Mouse (Mus musculus): ENCODE measurements around the gene Snx6. TPM values are rescaled to one million over a fixed set of nuclear protein-coding genes. Genes with fewer than 3 reads are reported as not detected.
"Not testable (repeated sequence)": the region's sequence is repeated elsewhere in the genome, so short reads cannot be mapped to it uniquely, and the experiment has no call there.

Snx6 gene
- polyA plus RNA-seq, 1 experiment from 2014 or later, result 167 TPM

DNA sequence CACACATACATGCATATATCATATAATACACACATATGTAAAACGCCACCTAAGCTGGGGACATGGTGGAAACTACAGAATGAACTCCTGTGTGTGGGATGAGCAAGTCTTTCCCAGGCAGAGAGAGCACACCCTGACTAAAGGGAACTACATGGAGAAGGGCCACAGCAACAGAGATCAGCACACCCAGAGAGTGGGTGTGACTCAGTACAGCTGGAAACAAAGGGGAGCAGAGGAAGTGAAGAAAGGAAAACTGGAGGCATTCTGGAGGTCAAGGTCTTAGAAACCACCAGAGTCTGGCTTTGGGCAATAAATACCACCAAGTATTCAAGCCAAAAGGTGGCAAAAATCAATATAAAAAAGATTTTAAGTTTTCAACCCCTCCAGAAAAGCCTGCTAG, 34.8 kb downstream of the Snx6 start:
- H3K9ac ChIP-seq (ENCODE audit: low read length), result no peak overlapping the region
- no peaks in the 10 kb centered on the region for H3K27me3 ChIP-seq (ENCODE audit: control insufficient read depth, insufficient read depth, low read length)
- 90% methylated on average over 1 of the region's 1 CpGs for WGBS
- H3K4me3 ChIP-seq (replicated peaks; ENCODE audit: low read length), result no peak overlapping the region
- no peak overlapping the region for H3K27ac ChIP-seq (ENCODE audit: low read length)
- H3K4me1 ChIP-seq (ENCODE audit: control insufficient read depth, insufficient read depth, low read length), result no peaks in the 10 kb centered on the region
- no peaks in the 10 kb centered on the region for H3K9me3 ChIP-seq (replicated peaks; ENCODE audit: control insufficient read depth, low read length)
- ATAC-seq (ENCODE audit: insufficient read depth, low FRiP score), result no peak
- H3K4me2 ChIP-seq (ENCODE audit: low read depth, low read length), result no peak overlapping the region
- H3K36me3 ChIP-seq (ENCODE audit: control insufficient read depth, insufficient read depth, low read length), result peaks cover 22% of the 10 kb centered on the region

- 96% methylated on average over 2 of the region's 2 CpGs for WGBS
Measured at GRCm38 (mm10) chr12:54758846-54759245, 36.7 kb downstream of the Snx6 start.

DNA sequence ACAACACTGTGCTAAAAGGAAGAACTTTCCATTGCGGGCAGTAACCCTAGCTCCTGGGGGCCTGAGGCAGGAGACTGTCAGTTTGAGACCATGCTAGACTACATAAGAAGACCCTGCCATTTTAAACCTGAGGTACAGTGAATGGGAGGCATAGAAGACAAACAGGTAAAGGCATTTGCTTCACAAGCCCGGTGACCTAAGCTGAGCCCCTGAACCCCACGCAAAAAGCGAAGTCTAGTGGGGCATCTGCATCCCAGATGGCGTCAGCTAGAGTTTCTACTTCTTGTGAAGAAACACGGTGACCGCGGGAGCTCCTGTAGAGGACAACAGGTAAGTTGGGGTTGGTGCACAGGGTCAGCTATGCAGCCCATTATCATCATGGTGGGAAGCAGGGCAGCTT, 46.9 kb downstream of the Snx6 start:
- Histone ChIP-seq H3K4me1 (ENCODE audit: control insufficient read depth, insufficient read depth, low read length) (no peaks in the 10 kb centered on the region), H3K27ac (ENCODE audit: low read length) (no peak overlapping the region), H3K36me3 (ENCODE audit: control insufficient read depth, insufficient read depth, low read length) (peaks cover 29% of the 10 kb centered on the region), H3K9me3 (replicated peaks; ENCODE audit: control insufficient read depth, low read length) (no peaks in the 10 kb centered on the region), H3K4me2 (ENCODE audit: low read depth, low read length) (no peak overlapping the region), H3K4me3 (replicated peaks; ENCODE audit: low read length) (no peak overlapping the region), H3K27me3 (ENCODE audit: control insufficient read depth, insufficient read depth, low read length) (no peaks in the 10 kb centered on the region), H3K9ac (ENCODE audit: low read length) (no peak overlapping the region)
- 96% methylated on average over 8 of the region's 8 CpGs for WGBS
- ATAC-seq (ENCODE audit: insufficient read depth, low FRiP score), result no peak

More at GRCm38 (mm10) chr12:54758846-54759245, 36.7 kb downstream of the Snx6 start:
- no peak overlapping the region for H3K27ac ChIP-seq (ENCODE audit: low read length)
- no peak overlapping the region for H3K4me3 ChIP-seq (replicated peaks; ENCODE audit: low read length)
- no peak for ATAC-seq (ENCODE audit: insufficient read depth, low FRiP score)
- peaks cover 14% of the 10 kb centered on the region for H3K36me3 ChIP-seq (ENCODE audit: control insufficient read depth, insufficient read depth, low read length)
- H3K9me3 ChIP-seq (replicated peaks; ENCODE audit: control insufficient read depth, low read length), result no peaks in the 10 kb centered on the region
- H3K27me3 ChIP-seq (ENCODE audit: control insufficient read depth, insufficient read depth, low read length), result no peaks in the 10 kb centered on the region
- no peak overlapping the region for H3K9ac ChIP-seq (ENCODE audit: low read length)
- no peak overlapping the region for H3K4me2 ChIP-seq (ENCODE audit: low read depth, low read length)
- H3K4me1 ChIP-seq (ENCODE audit: control insufficient read depth, insufficient read depth, low read length), result no peaks in the 10 kb centered on the region

DNA sequence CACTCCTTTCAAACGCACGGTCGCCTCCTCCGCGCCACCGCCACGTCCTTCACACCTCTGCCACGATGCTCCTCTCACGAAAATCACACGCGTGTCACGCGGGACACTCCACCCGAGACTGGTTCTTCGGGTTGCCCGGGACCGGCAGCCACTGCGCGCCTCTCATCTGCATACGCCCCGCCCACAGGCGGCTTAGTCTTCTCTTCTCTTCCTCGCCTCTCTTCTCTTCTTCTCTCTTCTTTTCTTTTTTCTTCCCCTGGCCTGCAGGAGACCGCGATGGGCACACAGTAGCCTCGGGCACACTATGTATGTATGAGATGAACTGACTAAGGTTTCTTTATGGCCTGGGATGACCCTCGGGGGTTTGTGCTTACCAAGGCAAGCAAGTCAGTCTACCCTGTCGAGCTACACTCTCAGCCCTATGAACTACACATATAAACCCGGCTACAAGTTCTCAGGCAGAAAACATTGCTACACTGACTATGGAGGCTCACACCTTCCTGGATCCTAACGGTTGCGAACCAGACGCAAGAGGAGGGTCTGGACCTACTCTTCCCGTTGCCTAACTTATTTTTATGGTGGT, 56.8 kb downstream of the Snx6 start:
- H3K27ac ChIP-seq (ENCODE audit: low read length); H3K36me3 ChIP-seq (ENCODE audit: control insufficient read depth, insufficient read depth, low read length); H3K27me3 ChIP-seq (ENCODE audit: control insufficient read depth, insufficient read depth, low read length); H3K4me3 ChIP-seq (replicated peaks; ENCODE audit: low read length); H3K9ac ChIP-seq (ENCODE audit: low read length); H3K9me3 ChIP-seq (replicated peaks; ENCODE audit: control insufficient read depth, low read length); H3K4me1 ChIP-seq (ENCODE audit: control insufficient read depth, insufficient read depth, low read length); H3K4me2 ChIP-seq (ENCODE audit: low read depth, low read length): not testable (repeated sequence)
- 0% methylated on average over 7 of the region's 33 CpGs for WGBS
- ATAC-seq (ENCODE audit: insufficient read depth, low FRiP score), result peak; percentile 46

GRCm38 (mm10) chr12:54737891-54738660, 57.4 kb downstream of the Snx6 start:
- H3K4me3 ChIP-seq (replicated peaks; ENCODE audit: low read length); H3K4me2 ChIP-seq (ENCODE audit: low read depth, low read length); H3K27me3 ChIP-seq (ENCODE audit: control insufficient read depth, insufficient read depth, low read length); H3K9ac ChIP-seq (ENCODE audit: low read length); H3K4me1 ChIP-seq (ENCODE audit: control insufficient read depth, insufficient read depth, low read length); H3K36me3 ChIP-seq (ENCODE audit: control insufficient read depth, insufficient read depth, low read length); H3K9me3 ChIP-seq (replicated peaks; ENCODE audit: control insufficient read depth, low read length); H3K27ac ChIP-seq (ENCODE audit: low read length): not testable (repeated sequence)
- ATAC-seq (ENCODE audit: insufficient read depth, low FRiP score), result peak; percentile 84
- WGBS, result no CpG with 5 or more reads among the region's 21 CpGs

GRCm38 (mm10) chr12:54734307-54735131, 61.0 kb downstream of the Snx6 start:
- not testable (repeated sequence) for H3K4me1 ChIP-seq (ENCODE audit: control insufficient read depth, insufficient read depth, low read length); H3K4me3 ChIP-seq (replicated peaks; ENCODE audit: low read length); H3K36me3 ChIP-seq (ENCODE audit: control insufficient read depth, insufficient read depth, low read length); H3K27me3 ChIP-seq (ENCODE audit: control insufficient read depth, insufficient read depth, low read length); H3K9me3 ChIP-seq (replicated peaks; ENCODE audit: control insufficient read depth, low read length); H3K27ac ChIP-seq (ENCODE audit: low read length); H3K4me2 ChIP-seq (ENCODE audit: low read depth, low read length); H3K9ac ChIP-seq (ENCODE audit: low read length)
- 0% methylated on average over 6 of the region's 49 CpGs for WGBS
- ATAC-seq (ENCODE audit: insufficient read depth, low FRiP score), result peak; percentile 60

GRCm38 (mm10) chr12:54729140-54730059, 66.1 kb downstream of the Snx6 start:
- not testable (repeated sequence) for H3K9me3 ChIP-seq (replicated peaks; ENCODE audit: control insufficient read depth, low read length); H3K36me3 ChIP-seq (ENCODE audit: control insufficient read depth, insufficient read depth, low read length); H3K9ac ChIP-seq (ENCODE audit: low read length); H3K4me1 ChIP-seq (ENCODE audit: control insufficient read depth, insufficient read depth, low read length); H3K4me2 ChIP-seq (ENCODE audit: low read depth, low read length); H3K27ac ChIP-seq (ENCODE audit: low read length); H3K4me3 ChIP-seq (replicated peaks; ENCODE audit: low read length); H3K27me3 ChIP-seq (ENCODE audit: control insufficient read depth, insufficient read depth, low read length)
- ATAC-seq (ENCODE audit: insufficient read depth, low FRiP score), result peak; percentile 94
- no CpG with 5 or more reads among the region's 56 CpGs for WGBS

GRCm38 (mm10) chr12:54718871-54719786, 76.4 kb downstream of the Snx6 start:
- H3K4me1 ChIP-seq (ENCODE audit: control insufficient read depth, insufficient read depth, low read length); H3K36me3 ChIP-seq (ENCODE audit: control insufficient read depth, insufficient read depth, low read length); H3K4me3 ChIP-seq (replicated peaks; ENCODE audit: low read length); H3K4me2 ChIP-seq (ENCODE audit: low read depth, low read length); H3K27me3 ChIP-seq (ENCODE audit: control insufficient read depth, insufficient read depth, low read length); H3K9ac ChIP-seq (ENCODE audit: low read length); H3K27ac ChIP-seq (ENCODE audit: low read length); H3K9me3 ChIP-seq (replicated peaks; ENCODE audit: control insufficient read depth, low read length): not testable (repeated sequence)
- peak; percentile 94 for ATAC-seq (ENCODE audit: insufficient read depth, low FRiP score)
- no CpG with 5 or more reads among the region's 56 CpGs for WGBS

All from stomach, embryonic 16.5 days (tissue).